Comparison of ENCODE assay signal across 20 mouse cellular contexts in genomic region chr13:97296757-97297156, GRCm38 (mm10). TPM values are rescaled to one million over a fixed set of nuclear protein-coding genes. Genes with fewer than 3 reads are reported as not detected.
A peak's percentile ranks its signal among the peaks of the same experiment; 100 is the strongest.
DNase-seq lines count a peak whose midpoint lies in the region; ATAC-seq lines count a peak whose summit lies in the region.
"Had no signal": no experiment of that assay in that cellular context is flagged by ENCODE, and none has a peak within 500 bp of the region (broad histone marks: within the 10 kb centered on the region; RNA-seq: fewer than 3 reads in every experiment).

No protein-coding gene starts in this region.

- H3K27me3 ChIP-seq in heart, embryonic 13.5 days (replicated peaks): no peaks in the 10 kb centered on the region; the same call in 1 of the 2 replicates
- peaks cover 10% of the 10 kb centered on the region; the same call in 1 of the 2 replicates for H3K27me3 ChIP-seq in midbrain, embryonic 10.5 days (ENCODE audit: low read depth, poor library complexity, severe bottlenecking)
- no peaks in the 10 kb centered on the region for H3K27me3 ChIP-seq in midbrain, embryonic 14.5 days (ENCODE audit: control insufficient read depth, insufficient read depth, low read length)
- H3K27me3 ChIP-seq: CH12.LX; forebrain, embryonic 12.5 days; Patski had no signal

- peak overlapping the region; percentile 54; the same call in 1 of the 2 replicates for H3K27ac ChIP-seq in heart, embryonic 13.5 days (replicated peaks)
- peak overlapping the region; percentile 62; the same call in 1 of the 2 replicates for H3K27ac ChIP-seq in midbrain, embryonic 10.5 days (replicated peaks)
- no peak overlapping the region for H3K27ac ChIP-seq in midbrain, embryonic 14.5 days (replicated peaks; ENCODE audit: low read depth, low read length)
- H3K27ac ChIP-seq in brown adipose tissue, adult 24 weeks (replicated peaks; ENCODE audit: low read depth, low read length): peak overlapping the region; percentile 64
- H3K27ac ChIP-seq: embryonic facial prominence, embryonic 12.5 days; forebrain, embryonic 12.5 days; hindbrain, embryonic 14.5 days had no signal

- ATAC-seq in heart, embryonic 13.5 days (ENCODE audit: extremely low read depth, insufficient number of reproducible peaks, low FRiP score, low TSS enrichment): no peak
- no peak for ATAC-seq in midbrain, embryonic 14.5 days (ENCODE audit: low FRiP score, low TSS enrichment)
- ATAC-seq: forebrain, postnatal 0 days; intestine, embryonic 16.5 days; Patski had no signal

- H3K9ac ChIP-seq in heart, embryonic 13.5 days: no peak overlapping the region
- no peak overlapping the region for H3K9ac ChIP-seq in midbrain, embryonic 14.5 days (replicated peaks; ENCODE audit: low read length)
- H3K9ac ChIP-seq: embryonic facial prominence, embryonic 12.5 days; forebrain, embryonic 12.5 days; forebrain, postnatal 0 days; hindbrain, embryonic 14.5 days had no signal

- peaks cover 23% of the 10 kb centered on the region for H3K4me1 ChIP-seq in heart, embryonic 13.5 days
- peaks cover 36% of the 10 kb centered on the region for H3K4me1 ChIP-seq in midbrain, embryonic 10.5 days
- peaks cover 18% of the 10 kb centered on the region; the same call in 1 of the 2 replicates for H3K4me1 ChIP-seq in midbrain, embryonic 14.5 days (ENCODE audit: control insufficient read depth, insufficient read depth, low read length)
- peaks cover 8% of the 10 kb centered on the region; the same call in 1 of the 2 replicates for H3K4me1 ChIP-seq in brown adipose tissue, adult 24 weeks (ENCODE audit: control insufficient read depth, insufficient read depth, insufficient read length, low read length)
- H3K4me1 ChIP-seq: embryonic facial prominence, embryonic 12.5 days had no signal

- no peaks in the 10 kb centered on the region for H3K9me3 ChIP-seq in heart, embryonic 13.5 days
- no peaks in the 10 kb centered on the region for H3K9me3 ChIP-seq in midbrain, embryonic 10.5 days (replicated peaks)
- H3K9me3 ChIP-seq in midbrain, embryonic 14.5 days (ENCODE audit: control insufficient read depth, low read length): no peaks in the 10 kb centered on the region
- H3K9me3 ChIP-seq: embryonic facial prominence, embryonic 12.5 days; forebrain, embryonic 12.5 days had no signal

- 95% methylated on average over 4 of the region's 5 CpGs for WGBS in heart, embryonic 13.5 days
- WGBS in midbrain, embryonic 10.5 days: 92% methylated on average over 3 of the region's 5 CpGs
- WGBS in midbrain, embryonic 14.5 days: 91% methylated on average over 5 of the region's 5 CpGs

- intact Hi-C loops in heart, postnatal 36 days (cut with DNase I): loop anchor here (2.0 to 5.0 kb wide), 4 partner anchors 24 to 561 kb away; no protein-coding TSS in a partner anchor

- DNase-seq in heart, postnatal 36 days: no peak
- no peak for DNase-seq in midbrain, embryonic 10.5 days (ENCODE audit: low spot score)
- no peak for DNase-seq in midbrain, embryonic 14.5 days
- peak; percentile 78 for DNase-seq in ES-CJ7 (ENCODE audit: low read depth, low spot score)
- DNase-seq in lung, postnatal 14 days: no peak
- DNase-seq: adrenal gland, postnatal 10 days; cerebellum, adult 11-12 months; cerebellum, adult 9-10 months; cerebellum, postnatal 25 days; forebrain, postnatal 0 days; gastrocnemius, postnatal 14 days; kidney, adult 2 months had no signal

- H3K4me3 ChIP-seq in heart, embryonic 13.5 days: no peak overlapping the region
- no peak overlapping the region for H3K4me3 ChIP-seq in midbrain, embryonic 10.5 days
- H3K4me3 ChIP-seq in midbrain, embryonic 14.5 days (replicated peaks; ENCODE audit: low read depth, low read length): no peak overlapping the region
- no peak overlapping the region for H3K4me3 ChIP-seq in brown adipose tissue, adult 24 weeks (ENCODE audit: insufficient read depth, low read depth, low read length)
- H3K4me3 ChIP-seq: embryonic facial prominence, embryonic 12.5 days; forebrain, embryonic 12.5 days had no signal

- no peak overlapping the region for H3K4me2 ChIP-seq in heart, embryonic 13.5 days
- no peak overlapping the region for H3K4me2 ChIP-seq in midbrain, embryonic 14.5 days (ENCODE audit: low read length)
- H3K4me2 ChIP-seq: embryonic facial prominence, embryonic 12.5 days; forebrain, embryonic 12.5 days; hindbrain, embryonic 14.5 days had no signal

- no peaks in the 10 kb centered on the region for H3K36me3 ChIP-seq in heart, embryonic 13.5 days
- H3K36me3 ChIP-seq in midbrain, embryonic 10.5 days: no peaks in the 10 kb centered on the region
- no peaks in the 10 kb centered on the region for H3K36me3 ChIP-seq in midbrain, embryonic 14.5 days (ENCODE audit: control insufficient read depth, insufficient read depth, low read length)
- H3K36me3 ChIP-seq: embryonic facial prominence, embryonic 12.5 days; forebrain, embryonic 12.5 days had no signal

RNA-seq across cellular contexts. Expression of gene Enc1, which starts 55.9 kb away (rescaled TPM):
- 4.0 TPM in 2 replicates for polyA plus RNA-seq in heart, embryonic 13.5 days (2015; fragmentation: Nextera tagmentation; extraction: Ambion mirVana)
- 1 to 10 TPM; 4.7 to 8.1 TPM for total RNA-seq in heart, postnatal 36 days (2021)
- polyA plus RNA-seq in midbrain, embryonic 10.5 days (2016; fragmentation: Nextera tagmentation; extraction: Ambion mirVana): 7.5 and 11.2 TPM in 2 replicates
- 94.2 and 99.0 TPM in 2 replicates for polyA plus RNA-seq in midbrain, embryonic 14.5 days (2014; fragmentation: Nextera tagmentation; extraction: Ambion mirVana)
- polyA plus RNA-seq in brown adipose tissue, adult 24 weeks (2012; ENCODE audit: insufficient read depth, insufficient read length, missing spikeins): 17.6 and 27.3 TPM in 2 replicates
